Mouse (Mus musculus) spleen, embryonic (tissue): ENCODE measurements at regions not wholly inside any gene's neighbourhood (a gene's known extent, or its start where the extent isn't known, plus 50 kb on each side); places are given as distances from the start of the nearest gene placed in this dataset.

Experiments
- CTCF ChIA-PET: fragments of 350-600 bp; sonication (Branson Sonifier 250); formaldehyde crosslinking; loops from one replicate; lab custom pipeline; 2022; lab: Charles Lee

- CTCF ChIA-PET = no interaction called here
Measured at GRCm38 (mm10) chr17:75716458-75716857, 164.7 kb upstream of the Fam98a start.

- CTCF ChIA-PET = no interaction called here
Measured at GRCm38 (mm10) chr17:75714578-75714977, 162.8 kb upstream of the Fam98a start.

GRCm38 (mm10) chr17:75714059-75714458, 162.3 kb upstream of the Fam98a start:
- CTCF ChIA-PET = no interaction called here

GRCm38 (mm10) chr17:75707687-75708086, 155.9 kb upstream of the Fam98a start:
- CTCF ChIA-PET = no interaction called here

- CTCF ChIA-PET = no interaction called here
Measured at GRCm38 (mm10) chr17:75705357-75705756, 153.6 kb upstream of the Fam98a start.

GRCm38 (mm10) chr17:75703865-75704264, 152.1 kb upstream of the Fam98a start:
- CTCF ChIA-PET = no interaction called here

GRCm38 (mm10) chr17:75696729-75697103, 145.0 kb upstream of the Fam98a start:
- CTCF ChIA-PET = interaction anchor here (0.6 kb wide), 1 partner anchor 73 kb away, joined by 3 read pairs; no protein-coding TSS in a partner anchor

GRCm38 (mm10) chr17:75696103-75696728, 144.5 kb upstream of the Fam98a start:
- CTCF ChIA-PET = no interaction called here

- CTCF ChIA-PET = no interaction called here
Measured at GRCm38 (mm10) chr17:75685927-75686326, 134.2 kb upstream of the Fam98a start.

GRCm38 (mm10) chr17:75646982-75647381, 95.2 kb upstream of the Fam98a start:
- CTCF ChIA-PET = no interaction called here

- CTCF ChIA-PET = no interaction called here
Measured at GRCm38 (mm10) chr17:75644698-75645097, 93.0 kb upstream of the Fam98a start.

GRCm38 (mm10) chr17:75642311-75642710, 90.6 kb upstream of the Fam98a start:
- CTCF ChIA-PET = no interaction called here

GRCm38 (mm10) chr17:75641010-75641498, 89.3 kb upstream of the Fam98a start:
- CTCF ChIA-PET = no interaction called here

- CTCF ChIA-PET = no interaction called here
Measured at GRCm38 (mm10) chr17:75640575-75640974, 88.8 kb upstream of the Fam98a start.

- CTCF ChIA-PET = no interaction called here
Measured at GRCm38 (mm10) chr17:75629857-75630256, 78.1 kb upstream of the Fam98a start.

GRCm38 (mm10) chr17:75619472-75619871, 67.7 kb upstream of the Fam98a start:
- CTCF ChIA-PET = no interaction called here

GRCm38 (mm10) chr17:75618514-75618913, 66.8 kb upstream of the Fam98a start:
- CTCF ChIA-PET = no interaction called here

GRCm38 (mm10) chr17:75617280-75617679, 65.5 kb upstream of the Fam98a start:
- CTCF ChIA-PET = no interaction called here

GRCm38 (mm10) chr17:75615335-75615734, 63.6 kb upstream of the Fam98a start:
- CTCF ChIA-PET = interaction anchor here (0.6 kb wide), 2 partner anchors 18 to 142 kb away, joined by 6 read pairs; no protein-coding TSS in a partner anchor

- CTCF ChIA-PET = no interaction called here
Measured at GRCm38 (mm10) chr17:75603417-75604086, 51.8 kb upstream of the Fam98a start.
